Mouse (Mus musculus): ENCODE results near the gene Itpr3.

GRCm38 (mm10) chr17:27171121-27171520, 114.0 kb downstream of the Itpr3 start:
- TF ChIP-seq CTCF (IDR thresholded peaks at IDR 0.05; ENCODE audit: low read depth), result no peak
- no peak for TF ChIP-seq EP300 (IDR thresholded peaks at IDR 0.05; ENCODE audit: low read depth)
